Mouse (Mus musculus) testis, adult 2 months (tissue): Measurements from ENCODE around the gene Tas2r134. TPM values are rescaled to one million over a fixed set of nuclear protein-coding genes. Genes with fewer than 3 reads are reported as not detected.

Experiments used
- H3K27ac ChIP-seq: fragments of 200-500 bp; 2 replicates; pipeline ENCODE4 v1.5.1; 2012; ENCODE audit warnings: low read depth, low read length; ENCODE audit not compliant: control insufficient read depth, insufficient read depth
- H3K27me3 ChIP-seq: fragments of 200-500 bp; 2 replicates; pipeline ENCODE4 v1.6.1; 2012; ENCODE audit warnings: mild to moderate bottlenecking, low read length, moderate library complexity; ENCODE audit not compliant: control insufficient read depth, insufficient read depth
- H3K36me3 ChIP-seq: fragments of 200-500 bp; 2 replicates; pipeline ENCODE4 v1.6.1; 2012; ENCODE audit warnings: mild to moderate bottlenecking, low read length; ENCODE audit not compliant: control insufficient read depth, insufficient read depth
- H3K4me1 ChIP-seq: fragments of 200-500 bp; 2 replicates; pipeline ENCODE4 v1.6.1; 2012; ENCODE audit warnings: low read length; ENCODE audit not compliant: control insufficient read depth, insufficient read depth
- H3K4me3 ChIP-seq: fragments of 200-500 bp; 2 replicates; pipeline ENCODE4 v1.5.1; 2012; ENCODE audit warnings: low read depth, mild to moderate bottlenecking, low read length, moderate library complexity, mixed read lengths; ENCODE audit not compliant: control insufficient read depth
- CTCF ChIP-seq: fragments of 200-500 bp; IDR thresholded peaks from 2 replicates; pipeline ENCODE4 v1.5.1; 2012; ENCODE audit warnings: low read depth, mild to moderate bottlenecking, inconsistent platforms, low read length, moderate library complexity; ENCODE audit not compliant: control insufficient read depth, insufficient read depth, insufficient replicate concordance
- POLR2A ChIP-seq: fragments of 200-500 bp; IDR thresholded peaks from 2 replicates; pipeline ENCODE4 v1.6.1; 2012; ENCODE audit warnings: low read depth, mild to moderate bottlenecking, inconsistent platforms, low read length, moderate library complexity; ENCODE audit not compliant: control insufficient read depth
- polyA plus RNA-seq: library from polyadenylated mRNA; depleted of rRNA; stranded (reverse); fragments of >200 nt; gene quantifications from 2 replicates; pipeline ENCODE4 v1.2.3, GENCODE M21; 2012

Gene Tas2r134
- polyA plus RNA-seq, 1 experiment, result not detected

- no peak for TF ChIP-seq POLR2A
- no peak for TF ChIP-seq CTCF
- H3K4me1 ChIP-seq, result no peaks in the 10 kb centered on the region
- no peaks in the 10 kb centered on the region for H3K27me3 ChIP-seq
- no peak overlapping the region for H3K27ac ChIP-seq
- no peaks in the 10 kb centered on the region for H3K36me3 ChIP-seq
- H3K4me3 ChIP-seq, result no peak overlapping the region
Measured at GRCm38 (mm10) chr2:51621931-51622330, 5.4 kb upstream of the Tas2r134 start.

- no peak overlapping the region for H3K27ac ChIP-seq
- H3K36me3 ChIP-seq, result no peaks in the 10 kb centered on the region
- no peaks in the 10 kb centered on the region for H3K27me3 ChIP-seq
- H3K4me3 ChIP-seq, result no peak overlapping the region
- TF ChIP-seq CTCF, result no peak
- no peak for TF ChIP-seq POLR2A
- no peaks in the 10 kb centered on the region for H3K4me1 ChIP-seq
Measured at GRCm38 (mm10) chr2:51626007-51626406, 1.3 kb upstream of the Tas2r134 start.

DNA sequence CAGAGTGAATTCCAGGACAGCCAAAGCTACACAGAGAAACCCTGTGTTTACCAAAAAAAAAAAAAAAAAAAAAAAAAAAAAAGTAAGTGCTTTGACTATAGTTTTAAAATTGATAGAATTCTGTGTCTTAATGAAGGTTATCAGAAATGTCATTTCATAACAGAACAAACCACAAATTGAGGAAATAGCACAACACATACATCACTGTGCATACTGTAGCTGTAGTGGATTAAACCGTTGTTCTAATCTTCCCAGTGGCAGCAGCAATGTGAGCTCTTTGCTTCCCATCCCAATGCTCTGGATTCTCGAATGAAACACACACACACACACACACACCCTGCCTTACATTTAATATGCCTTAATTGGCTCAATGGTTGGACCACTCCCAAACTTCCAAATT is 4.1 kb downstream of the Tas2r134 start:
- Histone ChIP-seq H3K4me1 (no peaks in the 10 kb centered on the region), H3K36me3 (no peaks in the 10 kb centered on the region), H3K27me3 (no peaks in the 10 kb centered on the region), H3K27ac (no peak overlapping the region), H3K4me3 (no peak overlapping the region)
- no peak for TF ChIP-seq POLR2A
- TF ChIP-seq CTCF, result no peak

GRCm38 (mm10) chr2:51637681-51638080 is 10.4 kb downstream of the Tas2r134 start:
- Histone ChIP-seq H3K27me3 (no peaks in the 10 kb centered on the region), H3K4me1 (peaks cover 3% of the 10 kb centered on the region), H3K27ac (no peak overlapping the region), H3K36me3 (no peaks in the 10 kb centered on the region), H3K4me3 (peak overlapping the region; percentile 45)
- TF ChIP-seq POLR2A, result no peak
- TF ChIP-seq CTCF, result no peak

GRCm38 (mm10) chr2:51641635-51642034 is 14.3 kb downstream of the Tas2r134 start:
- H3K4me3 ChIP-seq, result no peak overlapping the region
- H3K4me1 ChIP-seq, result peaks cover 3% of the 10 kb centered on the region

GRCm38 (mm10) chr2:51643244-51644139 is 16.2 kb downstream of the Tas2r134 start:
- H3K27ac ChIP-seq, result no peak overlapping the region
- no peaks in the 10 kb centered on the region for H3K4me1 ChIP-seq
- TF ChIP-seq POLR2A (no peak), CTCF (no peak)
- H3K4me3 ChIP-seq, result no peak overlapping the region
- H3K36me3 ChIP-seq, result no peaks in the 10 kb centered on the region
- no peaks in the 10 kb centered on the region for H3K27me3 ChIP-seq

More at GRCm38 (mm10) chr2:51641635-51642034, 14.3 kb downstream of the Tas2r134 start:
- H3K27ac ChIP-seq, result no peak overlapping the region
- TF ChIP-seq POLR2A, result no peak
- no peak for TF ChIP-seq CTCF
- no peaks in the 10 kb centered on the region for H3K27me3 ChIP-seq
- H3K36me3 ChIP-seq, result no peaks in the 10 kb centered on the region

DNA sequence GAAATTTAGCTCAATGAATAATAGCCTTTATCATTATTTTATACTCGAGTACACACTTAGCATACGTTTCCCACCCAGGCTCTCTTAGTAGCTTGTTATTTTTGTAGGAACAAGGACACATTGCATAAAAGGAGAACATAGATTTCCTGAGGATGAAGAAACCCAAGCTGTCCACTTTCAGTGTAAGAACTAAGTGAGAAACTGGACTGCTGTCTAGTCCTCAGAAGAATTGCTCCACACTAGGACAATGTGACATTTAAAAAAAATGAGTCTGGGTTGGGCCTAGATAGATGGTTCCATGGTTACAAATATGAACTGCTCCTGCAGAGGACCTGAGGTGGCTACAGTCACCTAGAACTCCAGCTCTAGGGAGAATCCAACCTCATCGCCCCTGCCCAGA is 20.7 kb downstream of the Tas2r134 start:
- H3K4me1 ChIP-seq, result no peaks in the 10 kb centered on the region
- no peak overlapping the region for H3K27ac ChIP-seq
- no peak overlapping the region for H3K4me3 ChIP-seq
- TF ChIP-seq POLR2A, result no peak
- TF ChIP-seq CTCF, result no peak
- no peaks in the 10 kb centered on the region for H3K36me3 ChIP-seq
- H3K27me3 ChIP-seq, result no peaks in the 10 kb centered on the region
